Mouse (Mus musculus) CH12.LX (cell line): ENCODE measurements around the gene Ring1. TPM values are rescaled to one million over a fixed set of nuclear protein-coding genes. Genes with fewer than 3 reads are reported as not detected.

ENCODE experiments used
- DNase-seq: peaks from one replicate; pipeline ENCODE4 v3.0.0-alpha.2; 2013; ENCODE audit errors: extremely low read depth
- H3K27ac ChIP-seq: 2 replicates; pipeline ENCODE4 v1.5.1; 2012; ENCODE audit warnings: low read depth, mild to moderate bottlenecking, control low read depth, moderate library complexity; ENCODE audit not compliant: insufficient read depth
- H3K27me3 ChIP-seq: replicated peaks from 2 replicates; pipeline ENCODE3; 2012; ENCODE audit warnings: inconsistent platforms
- H3K36me3 ChIP-seq, 2 experiments: replicated peaks in 1 of 2; 2 replicates each; pipeline versions ENCODE3 to v1.6.1; 2012; ENCODE audit warnings: inconsistent platforms in 1 of 2, low read length in 1 of 2, mild to moderate bottlenecking in 1 of 2, mixed read lengths in 1 of 2, moderate library complexity in 1 of 2; ENCODE audit not compliant: control insufficient read depth in 1 of 2, insufficient read depth in 1 of 2
- H3K4me1 ChIP-seq, 2 experiments: 2 replicates each; pipeline ENCODE4 v1.6.1; 2012; ENCODE audit warnings: inconsistent platforms in 1 of 2, moderate library complexity in 1 of 2; ENCODE audit not compliant: insufficient read depth in 2 of 2, control insufficient read depth in 1 of 2
- H3K4me2 ChIP-seq: 2 replicates; pipeline ENCODE4 v1.6.1; 2012; ENCODE audit warnings: low read depth, mild to moderate bottlenecking, control low read depth; ENCODE audit not compliant: poor library complexity, insufficient read depth, severe bottlenecking
- H3K4me3 ChIP-seq, 3 experiments: fragments of 150-350 bp in 1 of 3; sonication (generic) in 1 of 3; replicated peaks in 1 of 3; 2 replicates each; pipeline versions ENCODE3 to v1.5.1; 2011 to 2012; ENCODE audit warnings: low read depth in 2 of 3, low read length in 2 of 3, mild to moderate bottlenecking in 2 of 3, moderate library complexity in 2 of 3, control low read depth in 1 of 3, improper control_type of control experiment in 1 of 3, inconsistent platforms in 1 of 3, mixed read lengths in 1 of 3; ENCODE audit not compliant: poor library complexity in 1 of 3
- H3K79me2 ChIP-seq: replicated peaks from 2 replicates; pipeline ENCODE4 v1.6.1; 2012; ENCODE audit warnings: mild to moderate bottlenecking, moderate library complexity; ENCODE audit not compliant: control insufficient read depth, poor library complexity, insufficient read depth, severe bottlenecking; ENCODE audit errors: extremely low read depth
- H3K9ac ChIP-seq: 2 replicates; pipeline ENCODE4 v1.6.1; 2012; ENCODE audit warnings: low read depth, mild to moderate bottlenecking, control low read depth, moderate library complexity; ENCODE audit not compliant: insufficient read depth
- H3K9me3 ChIP-seq: replicated peaks from 2 replicates; pipeline ENCODE3; 2012; ENCODE audit warnings: low read length, inconsistent platforms, mixed read lengths
- BHLHE40 ChIP-seq: IDR thresholded peaks from 2 replicates; pipeline ENCODE4 v1.6.1; 2011; ENCODE audit warnings: mild to moderate bottlenecking, low read depth, low read length, improper control_type of control experiment
- CHD2 ChIP-seq: IDR thresholded peaks from 2 replicates; pipeline ENCODE4 v1.6.1; 2011; ENCODE audit warnings: low read length, improper control_type of control experiment
- ELF1 ChIP-seq: IDR thresholded peaks from 2 replicates; pipeline ENCODE4 v1.6.1; 2014; ENCODE audit warnings: low read depth, mild to moderate bottlenecking, inconsistent platforms, low read length, improper control_type of control experiment
- ETS1 ChIP-seq: conservative IDR thresholded peaks from 2 replicates; pipeline ENCODE4 v1.6.1; 2012; ENCODE audit warnings: low read depth, mild to moderate bottlenecking, inconsistent platforms, low read length, improper control_type of control experiment, moderate library complexity
- GABPA ChIP-seq: IDR thresholded peaks from 2 replicates; pipeline ENCODE4 v1.6.1; 2012; ENCODE audit warnings: low read depth, low read length, improper control_type of control experiment, inconsistent platforms; ENCODE audit not compliant: insufficient replicate concordance
- IRF4 ChIP-seq: IDR thresholded peaks from 2 replicates; pipeline ENCODE4 v1.6.1; 2014; ENCODE audit warnings: low read depth, mild to moderate bottlenecking, inconsistent platforms, low read length, improper control_type of control experiment
- MAFK ChIP-seq: IDR thresholded peaks from 2 replicates; pipeline ENCODE4 v1.6.1; 2011; ENCODE audit warnings: low read length, improper control_type of control experiment; ENCODE audit not compliant: insufficient replicate concordance
- MAX ChIP-seq: IDR thresholded peaks from 2 replicates; pipeline ENCODE4 v1.6.1; 2011; ENCODE audit warnings: low read length, improper control_type of control experiment
- MXI1 ChIP-seq: IDR thresholded peaks from 2 replicates; pipeline ENCODE4 v1.6.1; 2011; ENCODE audit warnings: mild to moderate bottlenecking, low read depth, low read length, improper control_type of control experiment
- NELFE ChIP-seq: IDR thresholded peaks from 2 replicates; pipeline ENCODE4 v1.6.1; 2011; ENCODE audit warnings: low read depth, low read length, improper control_type of control experiment
- NRF1 ChIP-seq: IDR thresholded peaks from 2 replicates; pipeline ENCODE4 v1.6.1; 2014; ENCODE audit warnings: low read depth, mild to moderate bottlenecking, inconsistent platforms, low read length, improper control_type of control experiment, moderate library complexity
- POLR2A ChIP-seq: IDR thresholded peaks from 2 replicates; pipeline ENCODE4 v1.6.1; 2011; ENCODE audit warnings: low read depth, mild to moderate bottlenecking, improper control_type of control experiment, low read length
- SIN3A ChIP-seq: IDR thresholded peaks from 2 replicates; pipeline ENCODE4 v1.6.1; 2012; ENCODE audit warnings: low read length, improper control_type of control experiment, inconsistent platforms
- SMC3 ChIP-seq: IDR thresholded peaks from 2 replicates; pipeline ENCODE4 v1.6.1; 2011; ENCODE audit warnings: low read depth, low read length, improper control_type of control experiment
- TCF12 ChIP-seq: IDR thresholded peaks from 2 replicates; pipeline ENCODE4 v1.6.1; 2014; ENCODE audit warnings: low read depth, mild to moderate bottlenecking, inconsistent platforms, low read length, improper control_type of control experiment
- ZMIZ1 ChIP-seq: IDR thresholded peaks from 2 replicates; pipeline ENCODE4 v1.6.1; 2012; ENCODE audit warnings: low read depth, mild to moderate bottlenecking, inconsistent platforms, low read length, improper control_type of control experiment
- dilution Hi-C: fragments of 300-500 bp; cut with MboI; formaldehyde crosslinking; loops from 2 replicates; pipeline ENCODE4 v1.14.3; 2020; ENCODE audit warnings: low sequenced_read_pairs; ENCODE audit not compliant: extremely low pct_unique_long_range_greater_than_20kb, extremely low pct_ligation_motif_present
- in situ Hi-C: fragments of 300-500 bp; cut with MboI; formaldehyde crosslinking; loops from 3 replicates; pipeline ENCODE4 v1.14.3; 2019; ENCODE audit warnings: low sequenced_read_pairs, low pct_ligation_motif_present, low pct_unique_long_range_greater_than_20kb, mixed read lengths
- polyA plus RNA-seq: library from polyadenylated mRNA; unstranded; fragments of >175 nt; gene quantifications from 2 replicates; pipeline ENCODE4 v1.2.1, GENCODE M21; 2012; ENCODE audit warnings: low read depth; ENCODE audit not compliant: insufficient read length
- total RNA-seq, 2 experiments: library from RNA; depleted of rRNA; stranded (reverse); fragments of 300-350 nt in 1 of 2; fragments of >200 nt in 1 of 2; gene quantifications; 2 replicates each; pipeline ENCODE4 v1.2.3; 2012 to 2014

Gene Ring1
- total and polyA plus RNA-seq, 3 experiments: 11.9 to 18.0 (median 13.7) TPM

- TF ChIP-seq IRF4: no peak
- 0 out of 2 replicates have a peak, but pooled peaks have one; percentile 39 for TF ChIP-seq ZMIZ1
- TF ChIP-seq, all 38 proteins: peak for 1
- Histone ChIP-seq H3K4me2 (no peak overlapping the region), H3K9ac (no peak overlapping the region), H3K79me2 (peaks cover 23% of the 10 kb centered on the region), H3K9me3 (no peaks in the 10 kb centered on the region), H3K4me1 (peaks cover 13 to 29% of the 10 kb centered on the region in 2 experiments), H3K4me3 (no peak overlapping the region), H3K36me3 (peaks cover 33 to 41% of the 10 kb centered on the region in 2 experiments), H3K27me3 (no peaks in the 10 kb centered on the region), H3K27ac (no peak overlapping the region)
- dilution Hi-C loops: no loop called here
- in situ Hi-C loops: loop anchor here (10.0 to 25.0 kb wide), 2 partner anchors 1389 to 1467 kb away; partner anchors contain the start of gene H2-Q10
- DNase-seq: no peak
Measured at GRCm38 (mm10) chr17:33995651-33996050, 28.8 kb downstream of the Ring1 start.

GRCm38 (mm10) chr17:33994959-33995358 lies 29.5 kb downstream of the Ring1 start:
- DNase-seq: no peak
- no peak overlapping the region for H3K4me2 ChIP-seq
- H3K27ac ChIP-seq: no peak overlapping the region
- H3K4me3 ChIP-seq: no peak overlapping the region
- in situ Hi-C loops (loop anchor here (10.0 to 25.0 kb wide), 2 partner anchors 1390 to 1467 kb away; partner anchors contain the start of gene H2-Q10), dilution Hi-C loops (no loop called here)
- peaks cover 22% of the 10 kb centered on the region for H3K79me2 ChIP-seq
- H3K9ac ChIP-seq: no peak overlapping the region
- H3K4me1 ChIP-seq: peaks cover 13 to 29% of the 10 kb centered on the region in 2 experiments
- peaks cover 33 to 41% of the 10 kb centered on the region in 2 experiments for H3K36me3 ChIP-seq
- no peaks in the 10 kb centered on the region for H3K27me3 ChIP-seq
- no peaks in the 10 kb centered on the region for H3K9me3 ChIP-seq
- TF ChIP-seq POLR2A (peak; percentile 37; the same call in 1 of the 2 replicates), SIN3A (no peak), MAFK (peak; percentile 83), MXI1 (no peak), NELFE (no peak), ELF1 (0 out of 2 replicates have a peak, but pooled peaks have one; percentile 16), BHLHE40 (no peak), GABPA (no peak), SMC3 (no peak; the same call in 1 of the 2 replicates), ZMIZ1 (0 out of 2 replicates have a peak, but pooled peaks have one; percentile 31), CHD2 (0 out of 2 replicates have a peak, but pooled peaks have one; percentile 14), TCF12 (no peak), ETS1 (no peak), NRF1 (no peak), MAX (no peak)
